Comparison of ENCODE assay signal across 8 mouse cellular contexts in genomic region chr2:105673631-105674060, GRCm38 (mm10). TPM values are rescaled to one million over a fixed set of nuclear protein-coding genes. Genes with fewer than 3 reads are reported as not detected.
A peak's percentile ranks its signal among the peaks of the same experiment; 100 is the strongest.
DNase-seq lines count a peak whose midpoint lies in the region; ATAC-seq and TF ChIP-seq lines count a peak whose summit lies in the region.

No protein-coding gene starts in this region.

- no peak overlapping the region for H3K27ac ChIP-seq in limb, embryonic 14.5 days (replicated peaks; ENCODE audit: low read depth, low read length)

- H3K9me3 ChIP-seq in limb, embryonic 14.5 days (ENCODE audit: control insufficient read depth, low read length): no peaks in the 10 kb centered on the region

- peaks cover 19% of the 10 kb centered on the region for H3K4me1 ChIP-seq in limb, embryonic 14.5 days (ENCODE audit: control insufficient read depth, insufficient read depth, low read length)

- H3K9ac ChIP-seq in limb, embryonic 14.5 days (ENCODE audit: low read depth, low read length, severe bottlenecking): no peak overlapping the region

- H3K27me3 ChIP-seq in limb, embryonic 14.5 days (ENCODE audit: control insufficient read depth, insufficient read depth, low read length): peaks cover 100% of the 10 kb centered on the region

- peak overlapping the region; percentile 13; the same call in 1 of the 2 replicates for H3K4me3 ChIP-seq in limb, embryonic 14.5 days (replicated peaks; ENCODE audit: low read length)

- ATAC-seq in limb, embryonic 14.5 days (ENCODE audit: low FRiP score, low read depth): no peak

- no peak overlapping the region for H3K4me2 ChIP-seq in limb, embryonic 14.5 days (replicated peaks; ENCODE audit: low read depth, low read length, severe bottlenecking)

- DNase-seq in adrenal gland, postnatal 10 days: peak; percentile 50
- no peak for DNase-seq in adrenal gland, adult 2 months
- peak; percentile 76 to 79 for DNase-seq in cerebellum, adult 18-20 months
- peak; percentile 67 to 78 for DNase-seq in heart, adult 18-20 months
- no peak for DNase-seq in limb, embryonic 14.5 days (ENCODE audit: low spot score)
- peak; percentile 68 for DNase-seq in retina, postnatal 1 day
- no peak for DNase-seq in layer of hippocampus, adult 9-10 months (ENCODE audit: low spot score)
- DNase-seq in lung, adult 18-20 months: no peak

- no peaks in the 10 kb centered on the region for H3K36me3 ChIP-seq in limb, embryonic 14.5 days (ENCODE audit: control insufficient read depth, insufficient read depth, low read length)

- TF ChIP-seq POLR2A in limb, embryonic 14.5 days (IDR thresholded peaks at IDR 0.05; ENCODE audit: borderline replicate concordance, extremely low read depth, insufficient read depth, insufficient read length): no peak

- 3% methylated on average over 10 of the region's 10 CpGs for whole genome bisulfite sequencing in limb, embryonic 14.5 days

RNA-seq across cellular contexts. Expression of gene Pax6, which starts 4.9 kb away (rescaled TPM):
- total RNA-seq in adrenal gland, postnatal 10 days (2021): under 1 TPM in 1 of 2 experiments, not detected in 1; 0.36 TPM
- total RNA-seq in adrenal gland, adult 2 months (2021): not detected
- polyA plus RNA-seq in adrenal gland, adult 2 months (2012; rRNA removed): not detected in 2 replicates
- not detected for total RNA-seq in heart, adult 18-20 months (2021)
- polyA plus RNA-seq in limb, embryonic 14.5 days (2012; rRNA removed): 0.36 and 0.44 TPM in 2 replicates
- polyA plus RNA-seq in limb, embryonic 14.5 days (2014; fragmentation: Nextera tagmentation; extraction: Ambion mirVana): 0.23 and 0.48 TPM in 2 replicates

Comparison
In these comparisons a context has a peak if more than half of its experiments do, and no peak if none do; other contexts are left out.
1. DNase-seq: peak in adrenal gland, postnatal 10 days (single experiment), cerebellum, adult 18-20 months (2 of 2), heart, adult 18-20 months (2 of 2) and retina, postnatal 1 day (single experiment); none in adrenal gland, adult 2 months (single experiment), limb, embryonic 14.5 days (single experiment), layer of hippocampus, adult 9-10 months (single experiment) and lung, adult 18-20 months (0 of 2).